Mouse (Mus musculus) MEL (cell line): ENCODE data around the gene Plxnc1.

Experiments used
- E2F4 ChIP-seq: IDR thresholded peaks from 2 replicates; pipeline ENCODE4 v1.6.1; 2011; ENCODE audit warnings: low read depth, low read length, improper control_type of control experiment, borderline replicate concordance
- GATA1 ChIP-seq: IDR thresholded peaks from 2 replicates; pipeline ENCODE4 v1.6.1; 2011; ENCODE audit warnings: low read depth, low read length, improper control_type of control experiment

DNA sequence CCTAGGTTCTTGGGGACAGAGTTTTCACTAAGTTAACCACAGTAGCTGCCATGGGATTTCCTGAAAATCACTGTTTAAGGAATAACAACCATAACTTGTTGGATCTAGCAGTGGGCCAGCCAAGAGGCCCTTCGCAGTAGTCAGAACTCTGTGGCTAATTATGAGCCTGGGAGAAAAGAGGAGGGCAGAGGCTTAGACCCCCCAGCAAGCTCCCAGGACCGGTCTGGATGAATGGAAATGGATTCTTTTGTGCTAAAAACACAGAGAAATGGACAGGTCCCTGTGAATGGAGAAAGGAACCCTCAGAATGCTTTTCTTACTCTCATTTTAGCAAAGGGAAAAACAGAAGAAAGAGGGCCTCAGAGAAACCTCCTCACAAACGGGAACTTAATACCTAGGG, 18.3 kb downstream of the Plxnc1 start:
- no peak for TF ChIP-seq E2F4
- TF ChIP-seq GATA1, result no peak
